Mouse (Mus musculus) CH12.LX (cell line): ENCODE measurements at regions not wholly inside any gene's neighbourhood (a gene's known extent, or its start where the extent isn't known, plus 50 kb on each side); places are given as distances from the start of the nearest gene placed in this dataset.

ENCODE experiments used
- CTCF ChIP-seq, 2 experiments: IDR thresholded peaks in 1 of 2; conservative IDR thresholded peaks in 1 of 2; 2 replicates each; pipeline ENCODE4 v1.5.1; 2011 to 2012; ENCODE audit warnings: low read depth in 2 of 2, low read length in 2 of 2, improper control_type of control experiment in 1 of 2, inconsistent platforms in 1 of 2, mild to moderate bottlenecking in 1 of 2, moderate library complexity in 1 of 2
- E2F4 ChIP-seq: IDR thresholded peaks from 2 replicates; pipeline ENCODE4 v1.6.1; 2011; ENCODE audit warnings: low read depth, low read length, improper control_type of control experiment; ENCODE audit not compliant: insufficient replicate concordance
- ELF1 ChIP-seq: IDR thresholded peaks from 2 replicates; pipeline ENCODE4 v1.6.1; 2014; ENCODE audit warnings: low read depth, mild to moderate bottlenecking, inconsistent platforms, low read length, improper control_type of control experiment
- JUND ChIP-seq: conservative IDR thresholded peaks from 2 replicates; pipeline ENCODE4 v1.6.1; 2011; ENCODE audit warnings: low read depth, low read length, improper control_type of control experiment
- MEF2A ChIP-seq: IDR thresholded peaks from 2 replicates; pipeline ENCODE4 v1.6.1; 2014; ENCODE audit warnings: low read depth, mild to moderate bottlenecking, inconsistent platforms, low read length, improper control_type of control experiment, borderline replicate concordance
- POLR2A ChIP-seq: IDR thresholded peaks from 2 replicates; pipeline ENCODE4 v1.6.1; 2011; ENCODE audit warnings: low read depth, mild to moderate bottlenecking, improper control_type of control experiment, low read length
- RAD21 ChIP-seq: IDR thresholded peaks from 2 replicates; pipeline ENCODE4 v1.6.1; 2011; ENCODE audit warnings: low read depth, mild to moderate bottlenecking, low read length, improper control_type of control experiment, moderate library complexity
- ZC3H11A ChIP-seq: IDR thresholded peaks from 2 replicates; pipeline ENCODE4 v1.6.1; 2012; ENCODE audit warnings: low read depth, mild to moderate bottlenecking, inconsistent platforms, low read length, improper control_type of control experiment
- ZNF384 ChIP-seq: IDR thresholded peaks from 2 replicates; pipeline ENCODE4 v1.6.1; 2012; ENCODE audit warnings: low read depth, low read length, improper control_type of control experiment, inconsistent platforms

- TF ChIP-seq E2F4, result no peak
- TF ChIP-seq ELF1, result no peak
- TF ChIP-seq POLR2A, result no peak
- no peak for TF ChIP-seq MEF2A
- TF ChIP-seq CTCF (conservative IDR thresholded peaks at IDR 0.05 in 1 of 2, IDR thresholded peaks at IDR 0.05 in 1 of 2; ENCODE audit: low read depth in 2 of 2, low read length in 2 of 2), result no peak
- no peak for TF ChIP-seq ZNF384
- TF ChIP-seq JUND, result no peak
- TF ChIP-seq RAD21, result no peak
- TF ChIP-seq ZC3H11A, result no peak
Observed at GRCm38 (mm10) chr12:107757996-107758791, 245.2 kb downstream of the Bcl11b start.
